Comparison of ENCODE assay signal across 12 mouse cellular contexts in the genomic region with DNA sequence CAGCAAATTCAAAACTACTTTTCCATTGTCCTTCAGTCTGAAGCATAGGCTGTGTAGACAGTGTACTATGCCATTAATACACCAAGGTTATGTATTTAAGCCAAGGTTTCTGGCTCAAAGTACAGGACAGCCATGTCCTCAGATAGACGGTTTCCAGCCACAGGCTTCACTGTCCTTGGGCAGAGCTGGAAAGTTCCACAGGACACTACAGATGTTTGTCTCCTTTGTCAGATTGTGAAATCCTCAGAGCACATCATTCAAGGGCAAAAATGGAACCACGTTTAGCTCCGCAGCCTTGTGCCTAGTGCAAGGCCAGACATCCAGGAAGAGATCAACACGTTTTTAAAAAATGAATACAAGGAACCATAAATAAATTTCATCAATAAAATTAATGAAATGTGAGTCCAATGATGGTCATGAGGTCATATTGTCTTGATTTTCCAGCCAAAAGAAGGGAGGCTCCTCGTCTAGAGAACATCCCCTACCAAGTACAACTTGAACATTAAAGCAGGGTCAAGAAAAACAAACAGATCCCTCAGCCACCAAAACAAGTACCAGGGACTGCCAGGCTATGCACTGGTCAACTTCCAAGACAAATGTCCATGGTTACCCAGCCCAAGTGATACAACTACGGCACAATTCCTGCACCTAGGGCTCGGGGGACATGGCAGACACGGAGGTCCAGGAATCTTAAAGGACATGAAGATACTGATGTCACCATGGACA.
DNase-seq lines count a peak whose midpoint lies in the region; ATAC-seq lines count a peak whose summit lies in the region.
"Had no signal": no experiment of that assay in that cellular context is flagged by ENCODE, and none has a peak within 500 bp of the region (broad histone marks: within the 10 kb centered on the region; RNA-seq: fewer than 3 reads in every experiment).

No protein-coding gene starts in this region.

- H3K4me2 ChIP-seq in heart, embryonic 15.5 days, result no peak overlapping the region
- H3K4me2 ChIP-seq in heart, embryonic 11.5 days, result no peak overlapping the region
- no peak overlapping the region for H3K4me2 ChIP-seq in lung, embryonic 16.5 days (ENCODE audit: low read depth, low read length)
- H3K4me2 ChIP-seq in stomach, embryonic 15.5 days, result no peak overlapping the region
- H3K4me2 ChIP-seq: forebrain, embryonic 15.5 days; intestine, embryonic 15.5 days; midbrain, embryonic 13.5 days had no signal

- no peak for DNase-seq in lung, postnatal 4 days
- peak; percentile 81 to 84 for DNase-seq in adrenal gland, postnatal 36 days
- no peak for DNase-seq in layer of hippocampus, postnatal 10 days (ENCODE audit: low spot score in 2 of 2)
- DNase-seq: retina, postnatal 1 day; thymus, postnatal 36 days had no signal

- no peaks in the 10 kb centered on the region for H3K27me3 ChIP-seq in heart, embryonic 15.5 days
- peaks cover 4% of the 10 kb centered on the region; the same call in 1 of the 2 replicates for H3K27me3 ChIP-seq in heart, embryonic 11.5 days (ENCODE audit: control insufficient read depth, insufficient read depth, low read length)
- H3K27me3 ChIP-seq in lung, embryonic 16.5 days (ENCODE audit: control insufficient read depth, insufficient read depth, low read depth, low read length), result no peaks in the 10 kb centered on the region
- no peaks in the 10 kb centered on the region for H3K27me3 ChIP-seq in stomach, embryonic 15.5 days (replicated peaks)
- H3K27me3 ChIP-seq: forebrain, embryonic 15.5 days; intestine, embryonic 15.5 days; midbrain, embryonic 13.5 days had no signal

- 78% methylated on average over 8 of the region's 8 CpGs for WGBS in heart, embryonic 15.5 days
- WGBS in heart, embryonic 11.5 days (ENCODE audit: insufficient replicate concordance), result 75% methylated on average over 8 of the region's 8 CpGs
- 62% methylated on average over 8 of the region's 8 CpGs for WGBS in lung, embryonic 16.5 days
- WGBS in stomach, embryonic 15.5 days, result 69% methylated on average over 8 of the region's 8 CpGs

- no peaks in the 10 kb centered on the region for H3K36me3 ChIP-seq in heart, embryonic 15.5 days
- H3K36me3 ChIP-seq in heart, embryonic 11.5 days (ENCODE audit: control insufficient read depth, insufficient read depth, low read length), result no peaks in the 10 kb centered on the region
- no peaks in the 10 kb centered on the region for H3K36me3 ChIP-seq in lung, embryonic 16.5 days (ENCODE audit: control insufficient read depth, insufficient read depth, low read length)
- no peaks in the 10 kb centered on the region for H3K36me3 ChIP-seq in stomach, embryonic 15.5 days
- H3K36me3 ChIP-seq: forebrain, embryonic 15.5 days; intestine, embryonic 15.5 days; midbrain, embryonic 13.5 days had no signal

- H3K4me1 ChIP-seq in heart, embryonic 15.5 days (replicated peaks), result peaks cover 23% of the 10 kb centered on the region
- peaks cover 18% of the 10 kb centered on the region for H3K4me1 ChIP-seq in heart, embryonic 11.5 days (ENCODE audit: control insufficient read depth, insufficient read depth, low read length)
- peaks cover 15% of the 10 kb centered on the region for H3K4me1 ChIP-seq in lung, embryonic 16.5 days (replicated peaks; ENCODE audit: control insufficient read depth, insufficient read depth, low read length)
- H3K4me1 ChIP-seq in stomach, embryonic 15.5 days, result peaks cover 7% of the 10 kb centered on the region; the same call in 1 of the 2 replicates
- H3K4me1 ChIP-seq: forebrain, embryonic 15.5 days; midbrain, embryonic 13.5 days had no signal

- H3K9me3 ChIP-seq in heart, embryonic 15.5 days (replicated peaks), result no peaks in the 10 kb centered on the region
- no peaks in the 10 kb centered on the region for H3K9me3 ChIP-seq in heart, embryonic 11.5 days (replicated peaks; ENCODE audit: control insufficient read depth, low read length)
- no peaks in the 10 kb centered on the region for H3K9me3 ChIP-seq in lung, embryonic 16.5 days (ENCODE audit: control insufficient read depth, low read length)
- no peaks in the 10 kb centered on the region for H3K9me3 ChIP-seq in stomach, embryonic 15.5 days
- H3K9me3 ChIP-seq: forebrain, embryonic 15.5 days; intestine, embryonic 15.5 days; midbrain, embryonic 13.5 days had no signal

- 0 out of 2 replicates have a peak overlapping the region, but pooled peaks have one; percentile 31 for H3K27ac ChIP-seq in heart, embryonic 15.5 days
- no peak overlapping the region for H3K27ac ChIP-seq in heart, embryonic 11.5 days (ENCODE audit: low read depth, low read length)
- peak overlapping the region; percentile 71 for H3K27ac ChIP-seq in lung, embryonic 16.5 days (ENCODE audit: low read length)
- H3K27ac ChIP-seq in stomach, embryonic 15.5 days, result peak overlapping the region; percentile 23; the same call in 1 of the 2 replicates
- H3K27ac ChIP-seq: forebrain, embryonic 15.5 days; intestine, embryonic 15.5 days; midbrain, embryonic 13.5 days had no signal

- ATAC-seq in heart, embryonic 15.5 days (replicated peaks; ENCODE audit: insufficient number of reproducible peaks, insufficient read depth, low FRiP score, low read depth), result no peak
- no peak for ATAC-seq in heart, embryonic 11.5 days (replicated peaks; ENCODE audit: insufficient number of reproducible peaks, low FRiP score, low TSS enrichment)
- peak; percentile 65 for ATAC-seq in lung, embryonic 16.5 days (ENCODE audit: low read depth)
- no peak for ATAC-seq in stomach, embryonic 15.5 days (ENCODE audit: insufficient read depth, low FRiP score, low read depth)
- ATAC-seq: forebrain, embryonic 15.5 days; intestine, embryonic 15.5 days; midbrain, embryonic 13.5 days had no signal

- no peak overlapping the region for H3K9ac ChIP-seq in heart, embryonic 15.5 days
- no peak overlapping the region for H3K9ac ChIP-seq in heart, embryonic 11.5 days (ENCODE audit: low read depth, low read length)
- H3K9ac ChIP-seq in lung, embryonic 16.5 days (ENCODE audit: low read length), result no peak overlapping the region
- H3K9ac ChIP-seq in stomach, embryonic 15.5 days, result no peak overlapping the region
- H3K9ac ChIP-seq: forebrain, embryonic 15.5 days; intestine, embryonic 15.5 days; midbrain, embryonic 13.5 days had no signal

- no peak overlapping the region for H3K4me3 ChIP-seq in heart, embryonic 15.5 days
- no peak overlapping the region for H3K4me3 ChIP-seq in heart, embryonic 11.5 days (ENCODE audit: low read depth, low read length)
- no peak overlapping the region for H3K4me3 ChIP-seq in lung, embryonic 16.5 days (ENCODE audit: low read length)
- no peak overlapping the region for H3K4me3 ChIP-seq in stomach, embryonic 15.5 days (replicated peaks)
- H3K4me3 ChIP-seq: forebrain, embryonic 15.5 days; intestine, embryonic 15.5 days; midbrain, embryonic 13.5 days had no signal

Comparison
In these comparisons a context has a peak if more than half of its experiments do, and no peak if none do; other contexts are left out.
1. DNase-seq: peak in adrenal gland, postnatal 36 days (2 of 2); none in lung, postnatal 4 days (0 of 2) and layer of hippocampus, postnatal 10 days (0 of 2).